Mouse (Mus musculus): ENCODE results near the gene Epb41l1.
"Not testable (repeated sequence)": the region's sequence is repeated elsewhere in the genome, so short reads cannot be mapped to it uniquely, and the experiment has no call there.

Gene Epb41l1

GRCm38 (mm10) chr2:156420694-156421380, at the start of gene Epb41l1:
Gene Epb41l1 (plus strand): TSS chr2:156420909.
- no peak for DNase-seq

- DNase-seq, result no peak
These were observed 43.8 kb upstream of the Epb41l1 start for GRCm38 (mm10) chr2:156376956-156377355.

GRCm38 (mm10) chr2:156379929-156380328, 40.8 kb upstream of the Epb41l1 start:
- DNase-seq, result peak; percentile 80

GRCm38 (mm10) chr2:156381350-156381749, 39.4 kb upstream of the Epb41l1 start:
- no peak for DNase-seq

GRCm38 (mm10) chr2:156392461-156393154, 28.1 kb upstream of the Epb41l1 start:
- DNase-seq, result peak; percentile 63

- no peak for DNase-seq
These were observed 27.4 kb upstream of the Epb41l1 start for GRCm38 (mm10) chr2:156393155-156393828.

- no peak for DNase-seq
These were observed 26.4 kb upstream of the Epb41l1 start for GRCm38 (mm10) chr2:156394282-156394681.

GRCm38 (mm10) chr2:156396096-156396495, 24.6 kb upstream of the Epb41l1 start:
- no peak for DNase-seq

- DNase-seq, result no peak
These were observed 22.7 kb upstream of the Epb41l1 start for GRCm38 (mm10) chr2:156397988-156398387.

- DNase-seq, result no peak
These were observed 21.2 kb upstream of the Epb41l1 start for GRCm38 (mm10) chr2:156399485-156399884.

GRCm38 (mm10) chr2:156401331-156401730, 19.4 kb upstream of the Epb41l1 start:
- peak; percentile 84 for DNase-seq

GRCm38 (mm10) chr2:156402036-156402435, 18.7 kb upstream of the Epb41l1 start:
- DNase-seq, result no peak

- no peak for DNase-seq
These were observed 13.7 kb upstream of the Epb41l1 start for GRCm38 (mm10) chr2:156406987-156407386.

GRCm38 (mm10) chr2:156408168-156408567, 12.5 kb upstream of the Epb41l1 start:
- no peak for DNase-seq

- not testable (repeated sequence) for DNase-seq
These were observed 9.4 kb upstream of the Epb41l1 start for GRCm38 (mm10) chr2:156411348-156411747.

GRCm38 (mm10) chr2:156414996-156415395, 5.7 kb upstream of the Epb41l1 start:
- DNase-seq, result no peak

GRCm38 (mm10) chr2:156415674-156416073, 5.0 kb upstream of the Epb41l1 start:
- no peak for DNase-seq

GRCm38 (mm10) chr2:156417194-156417593, 3.5 kb upstream of the Epb41l1 start:
- DNase-seq, result no peak

GRCm38 (mm10) chr2:156418467-156418866, 2.2 kb upstream of the Epb41l1 start:
- DNase-seq, result no peak

- no peak for DNase-seq
These were observed 399 bp upstream of the Epb41l1 start for GRCm38 (mm10) chr2:156420327-156420693.

GRCm38 (mm10) chr2:156421381-156422110, 837 bp downstream of the Epb41l1 start:
- DNase-seq, result peak; percentile 46

- no peak for DNase-seq
These were observed 1.9 kb downstream of the Epb41l1 start for GRCm38 (mm10) chr2:156422631-156423030.

- DNase-seq, result no peak
These were observed 3.0 kb downstream of the Epb41l1 start for GRCm38 (mm10) chr2:156423672-156424071.

Data from layer of hippocampus, adult 9-11 months (tissue).